Mouse (Mus musculus): ENCODE data around the gene Abca12.

DNA sequence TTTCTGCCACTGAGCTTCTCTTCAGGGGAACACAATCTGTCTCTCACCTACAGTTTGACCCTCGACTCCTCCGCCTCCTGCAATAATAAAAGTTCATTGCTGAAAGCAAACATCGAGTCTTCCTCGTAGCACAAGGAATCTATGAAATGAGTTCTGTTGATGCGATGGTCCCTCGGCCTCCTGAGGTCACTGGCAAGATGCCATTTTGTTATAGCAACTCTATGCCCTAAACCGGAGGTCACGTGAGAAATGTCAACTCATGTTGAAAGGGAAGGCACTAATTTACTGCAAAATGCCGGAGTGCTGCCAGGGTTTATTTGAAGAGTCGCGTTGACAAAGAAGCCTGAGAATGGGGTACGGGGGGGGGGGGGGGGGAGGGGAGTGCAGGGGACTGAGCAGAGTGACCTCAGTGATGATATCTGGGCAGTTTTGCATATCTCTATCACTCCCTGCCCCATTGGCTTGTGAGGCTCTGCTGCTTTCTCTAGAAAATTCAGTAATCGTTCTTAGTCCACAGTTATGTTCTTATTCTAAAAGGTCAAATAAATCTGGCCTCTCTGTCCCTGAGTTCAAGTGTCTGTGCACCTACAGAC, 7.1 kb upstream of the Abca12 start:
- TF ChIP-seq CTCF (IDR thresholded peaks at IDR 0.05; ENCODE audit: low read depth, low read length) (no peak), POLR2A (IDR thresholded peaks at IDR 0.05; ENCODE audit: extremely low read depth, insufficient read depth, low read length) (no peak)
